Mouse (Mus musculus): Measurements from ENCODE around the gene Arhgap28.

The Arhgap28 gene

GRCm38 (mm10) chr17:67993371-67994045 lies 10.4 kb downstream of the Arhgap28 start:
- DNase-seq (ENCODE audit: low read depth, low spot score), result no peak

DNA sequence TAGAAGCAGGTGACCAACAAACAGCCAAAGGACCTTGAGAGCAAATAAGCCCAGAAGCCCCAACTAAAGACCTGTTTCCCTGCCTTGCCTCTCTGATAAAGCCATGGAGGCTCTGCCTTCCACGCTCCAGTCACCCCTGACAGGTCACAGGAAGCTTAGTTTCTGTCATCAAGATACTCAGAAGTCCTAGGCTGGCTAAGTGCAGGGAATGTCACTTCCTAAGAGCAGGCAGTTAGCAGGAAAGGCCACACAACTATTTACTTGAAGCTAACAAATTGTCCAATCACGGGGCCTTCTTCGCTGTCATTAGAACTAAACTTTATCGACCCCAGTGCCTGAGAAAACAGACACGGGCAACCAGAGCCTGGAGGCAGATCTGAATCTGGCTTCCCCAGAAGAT lies 14.2 kb downstream of the Arhgap28 start:
- DNase-seq (ENCODE audit: low read depth, low spot score), result no peak

- DNase-seq (ENCODE audit: low read depth, low spot score), result peak; percentile 80
These were observed 14.8 kb downstream of the Arhgap28 start for GRCm38 (mm10) chr17:67988920-67989621.

DNA sequence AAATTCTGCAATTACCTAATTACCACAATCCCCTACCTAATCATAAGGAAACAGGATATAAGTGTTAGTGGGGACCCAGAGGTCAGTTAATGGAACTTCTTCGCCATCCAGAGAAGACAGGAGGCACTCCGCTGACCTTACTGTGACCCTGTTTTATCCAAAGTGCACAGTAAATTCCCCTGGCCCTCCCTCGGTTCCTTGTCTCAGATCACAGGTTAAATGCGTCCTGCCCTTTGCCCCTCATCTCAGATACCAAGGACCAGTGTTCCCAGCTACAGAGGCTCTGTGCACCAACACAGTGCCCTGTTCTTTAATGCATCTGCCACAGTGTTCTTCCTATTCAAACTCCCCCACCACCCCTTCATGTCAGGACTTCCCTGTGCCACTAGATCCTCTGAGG lies 18.4 kb downstream of the Arhgap28 start:
- no peak for DNase-seq (ENCODE audit: low read depth, low spot score)

- no peak for DNase-seq (ENCODE audit: low read depth, low spot score)
These were observed 23.3 kb downstream of the Arhgap28 start for GRCm38 (mm10) chr17:67980573-67980972.

DNA sequence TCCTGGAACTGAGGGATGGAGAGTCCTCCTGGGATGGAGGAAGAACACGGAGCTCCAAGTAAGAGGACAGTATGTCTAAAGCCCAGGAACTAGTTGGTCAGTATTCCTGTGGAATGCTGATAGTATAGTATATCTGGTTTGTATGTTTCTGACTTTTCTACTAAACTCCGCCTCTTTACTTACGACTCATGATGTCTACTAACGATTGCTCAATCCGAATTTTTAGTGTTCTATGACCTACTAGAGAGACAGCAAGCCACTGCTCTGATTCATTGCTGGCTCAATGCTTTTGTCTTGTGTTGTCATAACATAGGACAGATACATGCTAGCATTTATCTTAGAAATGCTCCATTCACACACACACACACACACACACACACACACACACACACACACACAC lies 24.7 kb downstream of the Arhgap28 start:
- no peak for DNase-seq (ENCODE audit: low read depth, low spot score)

DNA sequence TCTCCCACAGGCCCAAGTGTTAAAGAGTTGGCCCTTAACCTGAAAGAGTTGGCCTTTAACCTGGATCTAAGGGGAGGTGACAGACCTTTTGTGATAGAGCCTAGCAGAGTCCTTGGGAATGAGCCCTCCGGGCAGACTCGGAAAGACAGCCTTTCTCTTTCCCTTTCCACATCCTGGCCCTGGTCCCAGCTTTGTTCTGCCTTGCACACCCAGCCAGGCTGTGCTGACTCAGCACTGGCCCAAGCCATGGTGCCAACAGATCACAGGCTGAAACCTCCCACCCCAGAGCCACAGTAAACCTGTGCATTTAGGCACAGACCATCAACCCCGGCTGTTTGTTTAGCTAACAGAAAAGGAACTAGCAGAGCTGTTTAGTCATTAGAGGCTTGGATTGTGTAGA lies 25.1 kb downstream of the Arhgap28 start:
- no peak for DNase-seq (ENCODE audit: low read depth, low spot score)

DNA sequence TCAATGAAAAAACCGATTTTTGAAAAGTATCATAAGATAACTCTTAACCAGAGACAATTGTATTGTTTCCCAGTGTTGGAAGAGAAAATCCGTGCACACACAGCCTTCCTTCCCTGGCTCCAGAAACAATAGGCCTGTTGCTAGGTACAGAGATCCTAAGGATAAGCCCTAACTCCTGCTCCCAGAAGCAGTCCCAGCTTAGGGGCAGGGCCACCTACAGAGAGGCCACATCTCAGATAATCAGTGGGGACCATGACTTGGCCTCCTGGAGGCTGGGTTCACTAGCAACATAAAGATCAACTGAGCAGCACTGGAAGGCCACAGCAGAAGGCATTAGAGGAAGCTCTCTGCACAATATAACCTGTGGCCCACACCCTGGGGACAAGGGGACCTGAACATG lies 27.5 kb downstream of the Arhgap28 start:
- no peak for DNase-seq (ENCODE audit: low read depth, low spot score)

GRCm38 (mm10) chr17:67976027-67976426 lies 27.9 kb downstream of the Arhgap28 start:
- DNase-seq (ENCODE audit: low read depth, low spot score), result no peak

- DNase-seq (ENCODE audit: low read depth, low spot score), result no peak
These were observed 29.2 kb downstream of the Arhgap28 start for GRCm38 (mm10) chr17:67974679-67975078.

- no peak for DNase-seq (ENCODE audit: low read depth, low spot score)
These were observed 36.9 kb downstream of the Arhgap28 start for GRCm38 (mm10) chr17:67966853-67967540.

GRCm38 (mm10) chr17:67962858-67963257 lies 41.1 kb downstream of the Arhgap28 start:
- DNase-seq (ENCODE audit: low read depth, low spot score), result no peak

DNA sequence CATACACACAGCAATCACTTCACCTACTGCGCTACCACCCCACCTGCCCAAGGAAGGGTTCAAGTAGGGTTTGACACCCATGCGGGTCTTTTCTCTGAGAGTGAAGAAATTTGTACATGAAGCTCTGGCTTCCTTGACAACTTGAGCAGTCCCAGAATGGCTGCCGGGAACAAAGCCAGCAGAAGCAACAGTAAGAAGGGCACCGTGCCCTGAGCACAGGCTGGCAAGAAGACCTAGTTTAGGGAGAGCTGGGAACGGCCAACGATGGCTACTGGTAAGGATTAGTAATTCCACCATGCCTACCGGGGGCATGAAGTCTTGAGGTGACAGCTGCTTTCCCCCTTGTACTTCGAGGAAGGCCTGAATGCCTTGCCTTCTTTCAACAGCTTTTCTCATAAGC lies 41.9 kb downstream of the Arhgap28 start:
- no peak for DNase-seq (ENCODE audit: low read depth, low spot score)

- DNase-seq (ENCODE audit: low read depth, low spot score), result no peak
These were observed 45.0 kb downstream of the Arhgap28 start for GRCm38 (mm10) chr17:67958909-67959308.

- DNase-seq (ENCODE audit: low read depth, low spot score), result no peak
These were observed 46.3 kb downstream of the Arhgap28 start for GRCm38 (mm10) chr17:67957603-67958002.

GRCm38 (mm10) chr17:67955876-67956690 lies 47.8 kb downstream of the Arhgap28 start:
- peak; percentile 54 for DNase-seq (ENCODE audit: low read depth, low spot score)

DNA sequence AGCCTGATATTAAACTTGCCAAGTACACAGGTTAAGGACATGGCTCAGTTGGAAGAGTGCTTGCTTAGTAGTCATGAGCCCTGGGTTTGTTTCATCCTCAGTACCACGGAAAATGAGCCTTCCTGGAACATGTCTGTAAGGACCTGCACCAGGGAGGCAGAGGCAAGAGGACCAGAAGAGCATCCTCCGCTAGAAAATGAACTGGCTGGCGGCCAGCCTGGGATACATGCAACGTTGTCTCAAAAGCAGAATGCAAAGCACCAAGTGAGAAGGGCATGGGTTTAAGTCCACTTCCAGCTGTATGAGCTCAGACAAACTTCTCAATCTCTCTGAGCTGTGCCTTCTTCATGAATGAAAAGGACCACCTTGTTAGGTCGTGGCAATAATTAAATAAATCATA lies 49.0 kb downstream of the Arhgap28 start:
- DNase-seq (ENCODE audit: low read depth, low spot score), result no peak

DNA sequence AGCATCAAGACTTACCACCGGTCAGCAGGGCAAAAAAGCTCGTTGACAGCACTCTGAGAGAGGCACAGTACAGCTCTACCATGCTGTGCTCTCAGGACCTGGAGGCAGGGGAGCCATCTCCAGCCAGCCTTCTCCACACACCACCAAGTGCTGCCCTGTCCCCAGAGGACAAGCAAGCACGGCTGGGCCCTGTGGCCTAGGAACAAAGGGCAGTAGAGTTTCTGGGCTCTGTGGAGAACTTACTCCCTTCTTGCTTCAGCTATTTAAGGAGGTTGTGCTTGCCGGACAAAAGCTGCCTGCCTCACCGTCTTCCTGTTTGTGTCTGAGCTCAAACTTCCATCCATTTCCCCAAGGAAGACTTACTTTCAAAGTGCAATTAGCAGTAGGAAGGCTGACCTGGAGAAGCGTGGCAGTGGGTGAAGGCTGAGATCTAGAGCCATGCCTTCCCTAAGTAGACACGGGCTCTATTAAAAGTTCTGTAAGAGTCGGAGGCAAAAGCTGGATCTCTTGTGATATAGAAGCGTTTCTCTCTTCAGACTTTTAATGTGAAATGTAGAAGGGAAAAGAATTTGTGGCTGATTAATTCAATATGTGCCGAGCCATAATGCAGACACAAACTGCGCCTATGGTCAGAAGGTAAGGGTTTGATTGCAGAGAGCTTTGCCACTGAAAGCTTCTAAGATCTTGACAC lies 53.3 kb downstream of the Arhgap28 start:
- peak; percentile 52 for DNase-seq (ENCODE audit: low read depth, low spot score)

DNA sequence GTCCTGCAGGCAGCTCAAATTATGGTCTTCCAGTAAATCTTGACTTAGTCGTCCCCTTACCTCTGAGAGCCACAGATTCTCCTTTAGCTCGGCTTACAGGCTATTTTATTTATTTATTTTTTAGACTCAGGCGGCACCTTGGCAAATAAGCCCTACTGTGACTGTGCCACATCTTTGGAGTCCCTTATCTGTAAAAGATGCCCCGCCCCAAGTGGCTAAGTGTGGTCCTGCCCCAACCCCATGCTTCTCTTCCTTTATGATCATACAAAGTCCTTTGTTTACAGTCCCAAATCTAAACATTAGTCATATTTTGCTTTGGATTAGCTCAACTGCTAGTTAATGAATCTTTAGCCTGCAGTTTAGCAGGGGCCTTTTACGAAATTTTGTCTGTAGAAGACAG lies 55.3 kb downstream of the Arhgap28 start:
- no peak for DNase-seq (ENCODE audit: low read depth, low spot score)

DNA sequence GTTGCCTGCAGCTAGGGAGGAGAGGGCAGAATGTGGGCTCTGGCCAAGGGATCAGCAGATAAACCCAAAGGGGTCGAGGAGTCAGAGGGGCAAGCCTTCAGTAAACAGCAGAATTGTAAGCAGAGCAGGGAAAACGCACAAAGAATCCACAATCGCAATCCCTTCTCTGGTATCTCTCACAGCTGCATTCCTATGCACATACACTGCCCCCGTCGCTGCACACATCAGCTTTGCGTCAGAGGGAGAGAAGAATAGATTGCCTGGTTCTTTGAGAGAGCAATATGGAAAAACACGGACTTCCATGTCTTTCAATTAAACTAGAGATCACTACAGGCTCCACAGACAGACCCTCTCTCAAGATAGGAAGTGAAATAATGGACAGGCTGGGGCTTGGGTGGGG lies 58.5 kb downstream of the Arhgap28 start:
- DNase-seq (ENCODE audit: low read depth, low spot score), result no peak

DNA sequence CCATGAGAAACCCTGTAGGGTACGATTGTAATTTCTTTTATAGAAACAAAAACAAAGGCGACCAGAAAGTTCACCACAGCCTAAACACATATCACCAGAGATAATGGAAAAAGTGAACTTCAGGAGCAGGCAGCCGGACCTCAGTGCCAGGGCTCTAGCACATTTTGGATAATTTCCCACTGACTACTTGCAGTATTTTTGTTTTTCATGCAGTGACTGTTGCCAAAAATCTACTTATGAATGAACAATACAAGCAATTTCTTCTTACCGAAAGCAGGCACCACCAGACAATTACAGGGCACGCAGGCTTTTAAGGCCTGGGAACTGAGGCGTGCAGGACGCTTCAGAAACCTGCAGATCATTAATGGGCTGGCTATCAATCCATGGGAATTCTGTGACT lies 59.7 kb downstream of the Arhgap28 start:
- no peak for DNase-seq (ENCODE audit: low read depth, low spot score)

Data from mesoderm, embryonic 11.5 days (tissue).